Mouse (Mus musculus) myocyte (in vitro differentiated cells): ENCODE measurements around the gene Utp11. TPM values are rescaled to one million over a fixed set of nuclear protein-coding genes. Genes with fewer than 3 reads are reported as not detected.

ENCODE experiments used
- H3K27me3 ChIP-seq: one replicate; pipeline ENCODE4 v1.6.1; 2011; ENCODE audit not compliant: control insufficient read depth, insufficient read depth, insufficient read length
- H3K36me3 ChIP-seq: one replicate; pipeline ENCODE4 v1.6.1; 2011; ENCODE audit not compliant: control insufficient read depth, insufficient read depth
- H3K4me2 ChIP-seq: one replicate; pipeline ENCODE4 v1.6.1; 2011; ENCODE audit warnings: low read depth, control low read depth
- H3K4me3 ChIP-seq: one replicate; pipeline ENCODE4 v1.5.1; 2011; ENCODE audit warnings: mild to moderate bottlenecking, control low read depth, moderate library complexity
- H3K79me2 ChIP-seq: one replicate; pipeline ENCODE4 v1.6.1; 2011; ENCODE audit not compliant: control insufficient read depth, insufficient read depth
- H3ac ChIP-seq: one replicate; pipeline ENCODE4 v1.6.1; 2011; ENCODE audit not compliant: control insufficient read depth, insufficient read length
- CEBPB ChIP-seq: IDR thresholded peaks from 2 replicates; pipeline ENCODE4 v1.6.1; 2011; ENCODE audit warnings: mild to moderate bottlenecking, moderate library complexity; ENCODE audit not compliant: poor library complexity, insufficient read depth, severe bottlenecking
- E2F4 ChIP-seq: IDR thresholded peaks from one replicate; pipeline ENCODE4 v1.6.1; 2011; ENCODE audit warnings: mild to moderate bottlenecking, control low read depth, moderate library complexity; ENCODE audit not compliant: insufficient read depth
- MAX ChIP-seq: IDR thresholded peaks from one replicate; pipeline ENCODE4 v1.6.1; 2011; ENCODE audit warnings: low read depth, mild to moderate bottlenecking, control low read depth
- MYOD1 ChIP-seq, 3 experiments: IDR thresholded peaks; one replicate each; pipeline ENCODE4 v1.6.1; 2011; ENCODE audit warnings: control low read depth in 2 of 3, low read depth in 2 of 3, mild to moderate bottlenecking in 2 of 3, moderate library complexity in 1 of 3; ENCODE audit not compliant: insufficient read length in 2 of 3, control insufficient read depth in 1 of 3
- MYOG ChIP-seq, 3 experiments: IDR thresholded peaks; one replicate each; pipeline ENCODE4 v1.6.1; 2011; ENCODE audit warnings: control low read depth in 2 of 3, low read depth in 2 of 3, mild to moderate bottlenecking in 2 of 3; ENCODE audit not compliant: insufficient read length in 2 of 3, control insufficient read depth in 1 of 3, insufficient read depth in 1 of 3
- POLR2A ChIP-seq: IDR thresholded peaks from one replicate; pipeline ENCODE4 v1.6.1; 2011; ENCODE audit warnings: low read depth, mild to moderate bottlenecking, control low read depth, moderate library complexity; ENCODE audit not compliant: insufficient read length
- POLR2AphosphoS2 ChIP-seq: IDR thresholded peaks from one replicate; pipeline ENCODE4 v1.6.1; 2011; ENCODE audit warnings: low read depth, control low read depth; ENCODE audit not compliant: insufficient read length
- REST ChIP-seq: IDR thresholded peaks from one replicate; pipeline ENCODE4 v1.6.1; 2011; ENCODE audit warnings: mild to moderate bottlenecking, control low read depth, moderate library complexity; ENCODE audit not compliant: insufficient read depth, insufficient read length
- SRF ChIP-seq: IDR thresholded peaks from one replicate; pipeline ENCODE4 v1.6.1; 2011; ENCODE audit warnings: low read depth; ENCODE audit not compliant: control insufficient read depth, insufficient read length
- TCF12 ChIP-seq: IDR thresholded peaks from one replicate; pipeline ENCODE4 v1.6.1; 2011; ENCODE audit warnings: mild to moderate bottlenecking, control low read depth; ENCODE audit not compliant: poor library complexity, insufficient read depth, severe bottlenecking
- TCF3 ChIP-seq: IDR thresholded peaks from one replicate; pipeline ENCODE4 v1.6.1; 2011; ENCODE audit warnings: low read depth, control low read depth; ENCODE audit not compliant: insufficient read length
- USF1 ChIP-seq: IDR thresholded peaks from one replicate; pipeline ENCODE4 v1.6.1; 2011; ENCODE audit warnings: low read depth, mild to moderate bottlenecking, control low read depth, moderate library complexity
- polyA plus RNA-seq: library from polyadenylated mRNA; unstranded; fragments of >200 nt; fragmentation: generic; extraction: Trizol; gene quantifications from one replicate; pipeline ENCODE4 v1.2.1, GENCODE M21; 2012; ENCODE audit warnings: missing spikeins

Gene Utp11
- polyA plus RNA-seq, 1 experiment: 36.2 TPM

GRCm38 (mm10) chr4:124659251-124660217 lies 33.9 kb downstream of the Utp11 start:
- no peak overlapping the region for H3K4me2 ChIP-seq
- TF ChIP-seq E2F4: no peak
- TF ChIP-seq TCF3: no peak
- no peak overlapping the region for H3K4me3 ChIP-seq
- H3K27me3 ChIP-seq: peaks cover 88% of the 10 kb centered on the region
- H3K79me2 ChIP-seq: no peaks in the 10 kb centered on the region
- no peak overlapping the region for H3ac ChIP-seq
- H3K36me3 ChIP-seq: no peaks in the 10 kb centered on the region

- peaks cover 87% of the 10 kb centered on the region for H3K27me3 ChIP-seq
- H3K36me3 ChIP-seq: no peaks in the 10 kb centered on the region
- no peak overlapping the region for H3K4me2 ChIP-seq
- TF ChIP-seq REST: no peak
- TF ChIP-seq TCF3: no peak
- no peak for TF ChIP-seq CEBPB
- TF ChIP-seq SRF: no peak
- TF ChIP-seq POLR2A: no peak
- TF ChIP-seq TCF12: no peak
- no peak for TF ChIP-seq E2F4
- TF ChIP-seq MYOD1 (IDR thresholded peaks at IDR 0.05; ENCODE audit: control insufficient read depth in 1 of 3, insufficient read length in 2 of 3, low read depth in 2 of 3): no peak
- no peak for TF ChIP-seq MAX
- no peak for TF ChIP-seq POLR2AphosphoS2
- no peak for TF ChIP-seq USF1
- TF ChIP-seq MYOG (IDR thresholded peaks at IDR 0.05; ENCODE audit: control insufficient read depth in 1 of 3, insufficient read depth in 1 of 3, insufficient read length in 2 of 3, low read depth in 2 of 3): no peak
- H3K4me3 ChIP-seq: no peak overlapping the region
- no peak overlapping the region for H3ac ChIP-seq
- H3K79me2 ChIP-seq: no peaks in the 10 kb centered on the region
Observed at GRCm38 (mm10) chr4:124658412-124658851, 35.0 kb downstream of the Utp11 start.

- no peak for TF ChIP-seq MAX
- TF ChIP-seq TCF3: no peak
- no peak for TF ChIP-seq MYOD1 (IDR thresholded peaks at IDR 0.05; ENCODE audit: control insufficient read depth in 1 of 3, insufficient read length in 2 of 3, low read depth in 2 of 3)
- TF ChIP-seq POLR2A: no peak
- no peak for TF ChIP-seq POLR2AphosphoS2
- no peak for TF ChIP-seq TCF12
- no peak for TF ChIP-seq REST
- no peak for TF ChIP-seq E2F4
- TF ChIP-seq USF1: no peak
- TF ChIP-seq SRF: no peak
- no peak for TF ChIP-seq MYOG (IDR thresholded peaks at IDR 0.05; ENCODE audit: control insufficient read depth in 1 of 3, insufficient read depth in 1 of 3, insufficient read length in 2 of 3, low read depth in 2 of 3)
- no peak for TF ChIP-seq CEBPB
- H3K27me3 ChIP-seq: peaks cover 83% of the 10 kb centered on the region
- H3K36me3 ChIP-seq: no peaks in the 10 kb centered on the region
Observed at GRCm38 (mm10) chr4:124657781-124658180, 35.6 kb downstream of the Utp11 start.

GRCm38 (mm10) chr4:124656854-124657650 lies 36.3 kb downstream of the Utp11 start:
- no peak overlapping the region for H3K4me3 ChIP-seq
- H3ac ChIP-seq: peak overlapping the region; percentile 12
- H3K79me2 ChIP-seq: no peaks in the 10 kb centered on the region
- H3K27me3 ChIP-seq: peaks cover 83% of the 10 kb centered on the region
- TF ChIP-seq POLR2A: no peak
- TF ChIP-seq REST: no peak
- no peak for TF ChIP-seq E2F4
- no peak for TF ChIP-seq CEBPB
- no peak for TF ChIP-seq USF1
- no peak for TF ChIP-seq TCF12
- no peak for TF ChIP-seq MYOG (IDR thresholded peaks at IDR 0.05; ENCODE audit: control insufficient read depth in 1 of 3, insufficient read depth in 1 of 3, insufficient read length in 2 of 3, low read depth in 2 of 3)
- no peak for TF ChIP-seq TCF3
- no peak for TF ChIP-seq MYOD1 (IDR thresholded peaks at IDR 0.05; ENCODE audit: control insufficient read depth in 1 of 3, insufficient read length in 2 of 3, low read depth in 2 of 3)
- TF ChIP-seq POLR2AphosphoS2: no peak
- no peak for TF ChIP-seq MAX
- TF ChIP-seq SRF: no peak
- peak overlapping the region; percentile 72 for H3K4me2 ChIP-seq
- H3K36me3 ChIP-seq: no peaks in the 10 kb centered on the region

More at GRCm38 (mm10) chr4:124657781-124658180, 35.6 kb downstream of the Utp11 start:
- Histone ChIP-seq H3K4me3 (no peak overlapping the region), H3K79me2 (no peaks in the 10 kb centered on the region), H3ac (peak overlapping the region; percentile 12), H3K4me2 (peak overlapping the region; percentile 55)

GRCm38 (mm10) chr4:124656518-124656853 lies 36.9 kb downstream of the Utp11 start, which contains the start of gene Pou3f1:
Gene Pou3f1, plus strand, starts transcription at chr4:124656807.
- no peaks in the 10 kb centered on the region for H3K79me2 ChIP-seq
- peaks cover 80% of the 10 kb centered on the region for H3K27me3 ChIP-seq
- peak within 1 kb of the TSS; percentile 72 for H3K4me2 ChIP-seq
- no peak for TF ChIP-seq REST
- TF ChIP-seq USF1: no peak
- no peak for TF ChIP-seq TCF3
- TF ChIP-seq TCF12: no peak
- TF ChIP-seq MAX: no peak
- no peak for TF ChIP-seq MYOG (IDR thresholded peaks at IDR 0.05; ENCODE audit: control insufficient read depth in 1 of 3, insufficient read depth in 1 of 3, insufficient read length in 2 of 3, low read depth in 2 of 3)
- TF ChIP-seq POLR2AphosphoS2: no peak
- TF ChIP-seq CEBPB: no peak
- no peak for TF ChIP-seq E2F4
- TF ChIP-seq MYOD1 (IDR thresholded peaks at IDR 0.05; ENCODE audit: control insufficient read depth in 1 of 3, insufficient read length in 2 of 3, low read depth in 2 of 3): no peak
- no peak for TF ChIP-seq POLR2A
- no peak for TF ChIP-seq SRF
- H3K4me3 ChIP-seq: no peak within 1 kb of the TSS
- no peaks in the 10 kb centered on the region for H3K36me3 ChIP-seq
- peak within 1 kb of the TSS; percentile 12 for H3ac ChIP-seq
